Mouse (Mus musculus): ENCODE data around the gene Ctnna2. TPM values are rescaled to one million over a fixed set of nuclear protein-coding genes. Genes with fewer than 3 reads are reported as not detected.
A peak's percentile ranks its signal among the peaks of the same experiment; 100 is the strongest.

The Ctnna2 gene
- polyA plus RNA-seq (2016; fragmentation: Nextera tagmentation; extraction: Ambion mirVana): 72.4 and 79.5 TPM in 2 replicates

DNA sequence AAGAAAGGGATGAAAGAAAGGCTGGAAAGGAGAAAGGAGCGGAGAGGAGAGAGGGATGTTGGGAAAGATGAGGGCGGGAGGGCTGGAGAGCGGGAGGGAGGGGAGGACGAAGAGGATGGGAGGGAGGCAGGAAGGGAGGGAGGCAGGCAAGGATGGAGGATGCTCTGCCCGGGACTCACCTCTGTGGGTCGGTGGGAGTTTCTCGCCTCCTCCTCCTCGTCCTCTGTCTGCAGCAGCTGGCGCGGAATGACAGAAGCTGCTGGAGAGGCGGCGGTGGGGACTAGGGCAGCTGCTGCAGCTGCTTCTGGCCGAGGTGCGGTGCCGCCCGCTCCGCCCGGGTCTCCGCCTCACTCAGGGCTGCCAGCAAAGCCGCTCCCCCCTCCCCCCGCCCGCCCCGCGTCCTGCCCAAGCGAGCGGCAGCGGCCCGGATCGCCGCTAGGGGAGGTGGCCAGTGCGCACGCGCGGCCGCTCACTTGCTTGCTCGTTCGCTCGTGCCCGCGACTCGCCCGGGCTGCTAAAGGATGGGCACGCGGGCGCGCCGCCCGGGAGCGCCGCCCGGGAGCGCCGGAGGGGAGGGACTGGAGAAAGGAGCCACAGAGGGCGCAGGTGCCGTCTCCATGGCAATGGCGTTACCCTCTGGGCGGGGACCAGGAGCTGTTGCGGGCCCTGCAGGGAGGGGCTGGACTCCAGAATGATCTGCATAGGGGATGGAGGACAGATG is at the start of gene Ctnna2:
Gene Ctnna2 (minus strand): TSS at position 459 of the 721 bp plus-strand sequence.
- under 1% methylated on average over 34 of the region's 58 CpGs for WGBS
- peak; percentile 97 for ATAC-seq (ENCODE audit: low FRiP score)
- Histone ChIP-seq H3K9me3 (no peaks in the 10 kb centered on the region), H3K27ac (peak within 1 kb of the TSS; percentile 96), H3K36me3 (replicated peaks) (no peaks in the 10 kb centered on the region), H3K4me1 (peaks cover 30% of the 10 kb centered on the region), H3K27me3 (no peaks in the 10 kb centered on the region), H3K4me2 (peak within 1 kb of the TSS; percentile 59), H3K9ac (peak within 1 kb of the TSS; percentile 83), H3K4me3 (replicated peaks) (peak within 1 kb of the TSS; percentile 64)

DNA sequence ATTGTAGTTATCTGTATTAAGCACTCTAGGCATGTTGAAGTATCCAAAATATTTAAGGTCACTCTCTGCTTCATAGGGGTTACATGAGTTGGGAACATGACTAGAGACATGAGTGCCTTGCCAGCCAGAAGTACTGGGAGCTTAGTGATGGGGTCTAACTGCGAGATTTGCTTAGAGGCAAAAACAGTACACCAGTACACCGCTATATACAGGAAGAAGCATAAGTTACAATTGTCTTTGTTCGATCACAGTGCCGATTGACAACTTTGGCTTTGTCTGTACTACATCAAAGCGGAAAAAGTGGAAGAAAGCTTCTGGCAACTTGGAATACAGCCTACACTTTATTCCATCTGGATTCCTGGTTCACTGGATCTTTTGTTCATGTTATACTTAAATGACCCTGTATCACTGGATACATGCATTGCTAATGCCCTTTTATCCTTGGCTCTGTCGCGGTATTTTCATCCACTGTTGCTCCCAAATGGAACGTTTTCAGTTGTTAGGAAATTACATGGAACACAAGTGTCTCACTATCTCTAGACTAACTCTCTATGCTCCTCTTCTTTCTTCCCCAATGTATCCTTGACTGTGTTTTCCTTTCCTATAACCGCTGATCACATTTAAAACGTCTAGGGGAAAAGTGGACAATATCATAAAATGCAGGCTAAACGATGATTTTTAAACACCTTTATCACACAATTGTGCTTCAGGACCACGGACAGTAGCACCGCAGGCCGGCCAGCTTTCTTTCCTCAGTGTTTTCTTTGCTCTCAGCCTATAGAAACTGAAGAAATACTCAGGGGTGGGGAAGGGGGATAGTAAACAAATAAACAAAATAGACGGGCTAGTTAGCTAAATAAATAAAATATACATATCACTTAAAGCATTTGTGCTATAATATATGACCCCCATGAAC is 896 bp upstream of the Ctnna2 start:
- H3K27ac ChIP-seq: peak overlapping the region; percentile 96; the same call in 1 of the 2 replicates
- H3K9ac ChIP-seq: 0 out of 2 replicates have a peak overlapping the region, but pooled peaks have one; percentile 40
- 9% methylated on average over 15 of the region's 15 CpGs for WGBS
- H3K36me3 ChIP-seq (replicated peaks): no peaks in the 10 kb centered on the region
- ATAC-seq (ENCODE audit: low FRiP score): 0 out of 2 replicates have a peak, but pooled peaks have one; percentile 15
- H3K4me3 ChIP-seq (replicated peaks): peak overlapping the region; percentile 64
- H3K9me3 ChIP-seq: no peaks in the 10 kb centered on the region
- H3K4me1 ChIP-seq: peaks cover 30% of the 10 kb centered on the region
- H3K4me2 ChIP-seq: peak overlapping the region; percentile 59
- H3K27me3 ChIP-seq: no peaks in the 10 kb centered on the region

DNA sequence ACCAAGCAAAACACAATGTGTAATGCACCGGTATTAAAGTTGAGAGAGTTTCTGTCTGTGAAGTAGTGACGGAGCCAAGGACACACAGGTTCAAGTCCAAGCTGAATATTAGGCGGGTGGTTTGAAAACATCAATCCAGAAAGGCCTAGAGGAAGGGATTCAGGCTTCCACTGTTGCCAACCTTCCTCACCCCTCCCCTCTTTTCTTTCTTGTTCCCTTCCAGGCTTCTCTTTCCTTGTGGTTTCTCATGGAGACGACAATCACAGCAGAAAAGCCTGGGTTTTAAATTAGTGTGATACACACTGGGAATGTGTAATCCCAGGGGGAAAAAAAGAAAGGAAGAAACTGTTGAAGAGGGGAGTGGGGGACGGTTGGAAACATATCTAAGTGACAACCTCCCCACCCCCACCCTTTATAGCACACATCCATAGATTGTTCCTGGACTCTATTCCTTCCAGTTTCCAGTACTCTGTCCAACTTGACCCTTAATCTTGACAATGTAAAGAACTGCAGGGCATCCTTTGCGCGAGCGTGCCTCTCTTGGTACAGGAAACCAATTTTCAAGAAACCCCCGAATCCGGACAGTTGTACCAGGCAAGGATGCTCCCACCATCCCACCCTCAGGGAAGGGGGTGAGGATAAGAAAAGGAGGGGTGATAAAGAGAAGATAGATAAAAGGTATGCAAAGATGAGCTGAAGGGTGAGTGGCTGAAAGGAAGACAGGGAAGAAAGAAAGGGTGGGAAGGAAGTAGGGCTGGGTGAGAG is 841 bp downstream of the Ctnna2 start:
- Histone ChIP-seq H3K4me3 (replicated peaks) (peak overlapping the region; percentile 64), H3K4me2 (peak overlapping the region; percentile 59), H3K36me3 (replicated peaks) (no peaks in the 10 kb centered on the region), H3K27ac (peak overlapping the region; percentile 96), H3K9me3 (no peaks in the 10 kb centered on the region), H3K9ac (peak overlapping the region; percentile 83), H3K27me3 (no peaks in the 10 kb centered on the region), H3K4me1 (peaks cover 30% of the 10 kb centered on the region)
- WGBS: 9% methylated on average over 10 of the region's 10 CpGs
- ATAC-seq (ENCODE audit: low FRiP score): peak; percentile 28

- H3K9ac ChIP-seq: no peak overlapping the region
Measured at GRCm38 (mm10) chr6:77970545-77971242, 8.8 kb downstream of the Ctnna2 start.

DNA sequence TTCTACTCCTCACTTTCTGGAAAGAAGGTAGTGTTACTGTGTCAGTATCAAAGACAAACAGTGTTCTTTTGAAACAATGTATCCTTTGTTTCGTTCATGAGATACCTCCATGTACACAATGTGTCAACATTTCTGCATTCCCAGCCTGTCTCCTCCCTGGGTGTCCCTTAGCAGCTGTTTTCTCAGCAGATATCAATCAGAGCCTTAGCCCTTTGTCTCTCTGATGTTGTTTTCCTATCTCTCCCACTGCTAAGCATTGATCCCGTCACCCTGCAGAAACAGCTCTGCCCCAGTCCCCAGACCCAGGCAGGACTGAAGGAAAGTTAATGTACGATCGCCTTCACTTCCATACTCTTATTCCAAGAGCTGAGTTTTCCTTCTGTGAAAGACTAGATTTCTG is 9.7 kb downstream of the Ctnna2 start:
- no peak for ATAC-seq (ENCODE audit: low FRiP score)
- Histone ChIP-seq H3K27ac (no peak overlapping the region), H3K4me1 (peaks cover 14% of the 10 kb centered on the region), H3K4me2 (no peak overlapping the region), H3K9me3 (no peaks in the 10 kb centered on the region), H3K4me3 (replicated peaks) (no peak overlapping the region), H3K36me3 (replicated peaks) (no peaks in the 10 kb centered on the region), H3K9ac (no peak overlapping the region), H3K27me3 (no peaks in the 10 kb centered on the region)
- 42% methylated on average over 4 of the region's 4 CpGs for WGBS

More at GRCm38 (mm10) chr6:77970545-77971242, 8.8 kb downstream of the Ctnna2 start:
- Histone ChIP-seq H3K27me3 (no peaks in the 10 kb centered on the region), H3K27ac (no peak overlapping the region), H3K9me3 (no peaks in the 10 kb centered on the region), H3K4me2 (no peak overlapping the region), H3K4me1 (peaks cover 14% of the 10 kb centered on the region), H3K4me3 (replicated peaks) (no peak overlapping the region), H3K36me3 (replicated peaks) (no peaks in the 10 kb centered on the region)
- WGBS: 52% methylated on average over 10 of the region's 10 CpGs
- peak; percentile 70; the same call in 1 of the 2 replicates for ATAC-seq (ENCODE audit: low FRiP score)

GRCm38 (mm10) chr6:77962011-77962410 is 17.5 kb downstream of the Ctnna2 start:
- Histone ChIP-seq H3K27ac (no peak overlapping the region), H3K4me3 (replicated peaks) (no peak overlapping the region), H3K4me2 (no peak overlapping the region), H3K9ac (no peak overlapping the region), H3K9me3 (no peaks in the 10 kb centered on the region), H3K36me3 (replicated peaks) (no peaks in the 10 kb centered on the region), H3K4me1 (peaks cover 5% of the 10 kb centered on the region; the same call in 1 of the 2 replicates), H3K27me3 (no peaks in the 10 kb centered on the region)
- no peak for ATAC-seq (ENCODE audit: low FRiP score)
- 94% methylated on average over 1 of the region's 1 CpGs for WGBS

DNA sequence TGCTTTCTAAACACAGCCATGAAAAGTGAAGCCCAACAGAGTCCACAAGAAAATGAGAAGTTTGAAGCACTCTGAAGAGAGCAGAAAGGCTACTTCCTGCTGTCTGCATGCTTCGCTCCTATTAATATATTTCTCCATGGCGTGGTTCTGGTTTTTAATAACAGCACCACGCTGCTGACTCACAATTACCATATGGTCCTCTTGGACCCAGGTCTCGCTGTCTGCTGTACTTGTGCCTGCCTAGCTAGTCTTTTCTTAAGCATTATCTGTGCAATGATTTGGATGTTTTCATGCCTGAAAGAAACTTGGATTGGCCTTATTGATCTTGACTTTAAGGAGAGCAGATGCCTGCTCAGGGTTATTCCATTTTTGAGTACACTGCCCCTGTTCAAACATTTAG is 28.2 kb downstream of the Ctnna2 start:
- Histone ChIP-seq H3K27ac (no peak overlapping the region), H3K9ac (no peak overlapping the region), H3K9me3 (no peaks in the 10 kb centered on the region), H3K4me3 (replicated peaks) (no peak overlapping the region), H3K4me1 (0 out of 2 replicates have a peak, but pooled peaks cover 3% of the 10 kb centered on the region), H3K4me2 (no peak overlapping the region), H3K27me3 (no peaks in the 10 kb centered on the region), H3K36me3 (replicated peaks) (no peaks in the 10 kb centered on the region)
- ATAC-seq (ENCODE audit: low FRiP score): no peak
- WGBS: 82% methylated on average over 4 of the region's 4 CpGs

- Histone ChIP-seq H3K27ac (no peak overlapping the region), H3K36me3 (replicated peaks) (no peaks in the 10 kb centered on the region), H3K4me2 (no peak overlapping the region), H3K9ac (no peak overlapping the region), H3K4me1 (0 out of 2 replicates have a peak, but pooled peaks cover 3% of the 10 kb centered on the region), H3K9me3 (no peaks in the 10 kb centered on the region), H3K27me3 (no peaks in the 10 kb centered on the region), H3K4me3 (replicated peaks) (no peak overlapping the region)
- 83% methylated on average over 2 of the region's 2 CpGs for WGBS
- no peak for ATAC-seq (ENCODE audit: low FRiP score)
Measured at GRCm38 (mm10) chr6:77950690-77951089, 28.8 kb downstream of the Ctnna2 start.

DNA sequence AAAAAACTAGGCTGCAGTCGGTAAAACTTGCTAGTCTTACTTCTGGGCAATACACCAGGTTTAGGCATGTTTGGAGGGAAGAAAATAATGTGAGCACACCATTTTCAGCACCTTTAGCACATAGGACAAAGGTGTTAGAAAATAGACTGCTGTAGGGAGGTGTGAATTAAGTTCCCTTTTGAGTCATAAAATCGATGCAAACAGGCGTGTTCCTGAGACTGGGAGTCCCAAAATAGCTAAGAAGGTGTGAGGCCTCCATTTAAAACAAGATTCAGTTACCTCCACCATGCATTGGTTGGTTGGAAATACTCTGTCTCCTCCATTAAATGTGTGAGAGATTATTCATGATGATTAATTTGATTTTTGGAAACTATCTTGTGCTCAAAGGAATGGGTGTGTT is 50.1 kb downstream of the Ctnna2 start:
- no peak for ATAC-seq (ENCODE audit: low FRiP score)
- H3K9ac ChIP-seq: no peak overlapping the region
- H3K27me3 ChIP-seq: no peaks in the 10 kb centered on the region
- H3K36me3 ChIP-seq (replicated peaks): no peaks in the 10 kb centered on the region
- H3K4me1 ChIP-seq: no peaks in the 10 kb centered on the region
- H3K4me3 ChIP-seq (replicated peaks): no peak overlapping the region
- H3K9me3 ChIP-seq: no peaks in the 10 kb centered on the region
- no peak overlapping the region for H3K27ac ChIP-seq
- 86% methylated on average over 3 of the region's 3 CpGs for WGBS
- no peak overlapping the region for H3K4me2 ChIP-seq

DNA sequence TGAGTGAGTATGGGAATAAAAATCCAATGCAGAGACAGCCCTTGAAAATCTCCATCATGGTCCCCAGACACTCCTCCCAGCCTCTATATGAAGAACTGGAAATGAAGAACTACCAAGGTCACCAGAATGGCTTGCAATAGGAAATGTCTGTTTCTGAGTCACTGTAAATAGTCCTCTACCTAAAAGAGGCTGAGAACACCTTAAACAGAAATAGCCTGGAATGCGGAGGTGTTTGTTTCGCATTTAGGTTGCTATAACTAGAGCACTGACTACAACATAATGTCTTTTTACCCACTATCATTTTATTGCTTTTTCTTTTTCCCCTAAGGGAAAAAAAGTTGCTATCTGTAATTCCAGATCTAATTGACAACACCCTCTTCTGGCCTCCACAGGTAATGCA is 106.3 kb downstream of the Ctnna2 start:
- Histone ChIP-seq H3K27ac (no peak overlapping the region), H3K4me2 (no peak overlapping the region), H3K4me3 (replicated peaks) (no peak overlapping the region), H3K4me1 (no peaks in the 10 kb centered on the region), H3K9me3 (no peaks in the 10 kb centered on the region), H3K9ac (no peak overlapping the region), H3K36me3 (replicated peaks) (no peaks in the 10 kb centered on the region), H3K27me3 (no peaks in the 10 kb centered on the region)
- WGBS: 100% methylated on average over 2 of the region's 2 CpGs
- no peak for ATAC-seq (ENCODE audit: low FRiP score)

GRCm38 (mm10) chr6:77869313-77869712 is 110.2 kb downstream of the Ctnna2 start:
- Histone ChIP-seq H3K4me3 (replicated peaks) (no peak overlapping the region), H3K4me2 (no peak overlapping the region), H3K9me3 (no peaks in the 10 kb centered on the region), H3K27ac (no peak overlapping the region), H3K36me3 (replicated peaks) (no peaks in the 10 kb centered on the region), H3K27me3 (no peaks in the 10 kb centered on the region), H3K4me1 (no peaks in the 10 kb centered on the region), H3K9ac (no peak overlapping the region)
- no peak for ATAC-seq (ENCODE audit: low FRiP score)
- 77% methylated on average over 2 of the region's 2 CpGs for WGBS
